Mouse (Mus musculus) testis, postnatal 14 days (tissue): ENCODE data around the gene 2410004B18Rik.
"Not testable (repeated sequence)": the region's sequence is repeated elsewhere in the genome, so short reads cannot be mapped to it uniquely, and the experiment has no call there.

Experiments
- DNase-seq: peaks from one replicate; pipeline ENCODE4 v3.0.0; 2021; ENCODE audit warnings: low spot score

2410004B18Rik gene

DNA sequence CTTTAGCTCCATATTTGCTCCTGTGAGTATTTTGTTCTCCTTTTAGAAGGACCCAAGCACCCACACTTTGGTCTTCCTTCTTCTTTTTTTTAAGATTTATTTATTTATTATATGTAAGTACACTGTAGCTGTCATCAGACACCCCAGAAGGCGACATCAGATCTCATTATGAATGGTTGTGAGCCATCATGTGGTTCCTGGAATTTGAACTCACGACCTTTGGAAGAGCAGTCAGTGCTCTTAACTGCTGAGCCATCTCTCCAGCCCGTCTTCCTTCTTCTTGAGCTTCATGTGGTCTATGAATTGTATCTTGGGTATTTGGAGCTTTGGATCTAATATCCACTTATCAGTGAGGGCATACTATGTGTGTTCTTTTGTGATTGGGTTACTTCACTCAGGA is 27.8 kb downstream of the 2410004B18Rik start:
- not testable (repeated sequence) for DNase-seq

DNA sequence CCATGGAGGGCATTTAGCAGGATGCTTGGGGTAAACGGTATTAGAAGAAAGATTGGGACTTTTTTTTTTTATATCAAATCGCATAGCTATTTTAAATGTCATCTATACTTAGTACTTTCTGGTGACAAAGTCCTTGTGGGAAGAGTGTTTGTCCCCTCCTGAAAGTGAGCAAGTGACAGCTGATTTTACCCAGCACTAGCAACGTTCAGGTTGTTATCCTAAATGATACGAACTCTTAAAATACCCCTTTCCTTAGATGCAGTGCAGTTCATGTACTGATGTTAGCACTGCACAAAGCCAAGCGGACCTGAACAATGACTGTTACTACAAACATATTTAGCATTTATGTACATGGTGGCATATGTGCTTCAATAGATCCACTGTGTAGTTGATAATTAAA is 29.0 kb downstream of the 2410004B18Rik start:
- no peak for DNase-seq

DNA sequence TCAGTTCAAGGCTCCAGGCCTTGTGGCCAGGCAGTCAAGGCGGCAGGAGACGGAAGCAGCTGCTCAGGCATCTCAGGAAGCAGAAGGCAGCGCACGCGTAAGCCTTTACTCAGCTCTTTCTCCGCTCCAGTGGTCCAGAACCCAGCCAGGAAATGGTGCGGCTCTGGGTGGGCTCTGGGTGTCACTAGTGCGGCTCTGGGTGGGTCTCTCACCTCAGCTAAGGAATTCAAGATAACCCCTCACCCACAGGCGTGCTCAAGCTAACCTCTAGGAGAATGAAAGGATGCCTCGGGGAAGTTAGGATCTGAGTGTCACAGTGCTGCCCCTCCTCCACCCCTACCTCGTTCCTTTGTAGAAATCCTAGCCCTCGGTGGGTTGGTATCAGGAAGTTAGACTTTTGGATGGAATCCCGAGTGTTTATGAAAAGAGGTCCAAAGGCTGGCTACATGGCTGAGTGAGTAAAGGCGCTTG is 31.3 kb downstream of the 2410004B18Rik start:
- no peak for DNase-seq

DNA sequence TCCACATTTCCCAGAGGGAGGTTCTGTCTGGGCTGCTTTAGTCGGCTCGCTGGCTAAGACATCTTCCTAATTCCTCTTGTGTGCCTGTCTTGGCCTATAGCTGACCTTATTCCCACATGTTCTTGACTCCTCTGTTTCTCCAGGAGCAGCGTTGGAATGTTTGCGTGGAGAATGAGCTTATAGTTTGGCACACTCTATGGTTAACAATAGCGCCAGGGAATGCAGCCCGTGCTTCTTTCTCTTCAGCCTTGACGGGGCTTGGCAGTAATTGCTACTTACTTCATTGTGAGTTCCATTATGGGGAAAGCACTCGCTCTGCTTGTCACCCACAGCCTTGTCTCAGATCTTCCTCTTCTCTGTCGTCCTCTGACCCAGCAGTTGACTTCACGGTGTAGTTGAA is 33.7 kb downstream of the 2410004B18Rik start:
- DNase-seq: no peak

DNA sequence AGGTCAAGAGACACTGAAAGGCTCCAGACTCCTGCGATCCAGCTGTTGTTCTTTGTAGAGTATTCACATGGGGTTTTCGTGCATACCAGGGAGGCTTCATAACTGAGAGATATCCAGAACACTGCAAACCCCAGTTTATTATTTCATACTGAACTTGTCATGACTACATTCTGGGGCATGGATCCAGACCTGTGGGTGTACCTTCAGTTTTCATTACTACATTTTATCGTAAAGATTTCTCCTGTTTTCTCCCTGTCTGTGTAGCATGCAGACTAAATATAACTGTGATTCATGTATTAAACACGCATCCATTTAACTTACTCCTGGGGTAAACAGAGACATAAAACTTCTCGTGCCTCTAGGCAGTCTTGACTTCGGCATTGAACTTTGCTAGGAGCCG is 37.2 kb downstream of the 2410004B18Rik start:
- no peak for DNase-seq

DNA sequence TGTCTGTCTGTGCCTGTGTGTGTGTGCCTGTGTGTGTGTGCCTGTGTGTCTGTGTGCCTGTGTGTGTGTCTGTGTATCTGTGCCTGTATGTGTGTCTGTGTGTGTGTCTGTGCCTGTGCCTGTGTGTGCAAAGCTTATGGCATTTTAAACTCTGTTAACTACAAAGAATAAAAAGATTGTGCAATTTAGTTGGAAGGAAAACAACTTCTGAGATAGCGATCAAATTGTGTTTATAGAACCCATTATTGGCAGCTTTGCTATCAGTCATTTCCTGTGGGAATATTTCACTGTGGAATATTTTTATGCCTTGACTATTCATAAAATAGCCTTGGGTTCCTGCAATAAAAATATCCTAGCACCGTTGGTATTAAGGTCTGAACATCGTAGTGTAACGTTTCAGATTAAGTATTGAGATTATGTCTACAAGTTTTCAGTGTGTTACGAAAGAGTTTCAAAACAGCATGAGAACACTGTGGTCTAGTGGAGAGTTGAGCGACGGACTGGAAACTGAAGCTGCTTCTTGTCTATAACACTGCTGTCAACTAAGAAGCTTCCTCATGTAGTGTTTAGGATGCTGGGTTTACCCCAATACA is 47.6 kb downstream of the 2410004B18Rik start:
- DNase-seq: no peak

DNA sequence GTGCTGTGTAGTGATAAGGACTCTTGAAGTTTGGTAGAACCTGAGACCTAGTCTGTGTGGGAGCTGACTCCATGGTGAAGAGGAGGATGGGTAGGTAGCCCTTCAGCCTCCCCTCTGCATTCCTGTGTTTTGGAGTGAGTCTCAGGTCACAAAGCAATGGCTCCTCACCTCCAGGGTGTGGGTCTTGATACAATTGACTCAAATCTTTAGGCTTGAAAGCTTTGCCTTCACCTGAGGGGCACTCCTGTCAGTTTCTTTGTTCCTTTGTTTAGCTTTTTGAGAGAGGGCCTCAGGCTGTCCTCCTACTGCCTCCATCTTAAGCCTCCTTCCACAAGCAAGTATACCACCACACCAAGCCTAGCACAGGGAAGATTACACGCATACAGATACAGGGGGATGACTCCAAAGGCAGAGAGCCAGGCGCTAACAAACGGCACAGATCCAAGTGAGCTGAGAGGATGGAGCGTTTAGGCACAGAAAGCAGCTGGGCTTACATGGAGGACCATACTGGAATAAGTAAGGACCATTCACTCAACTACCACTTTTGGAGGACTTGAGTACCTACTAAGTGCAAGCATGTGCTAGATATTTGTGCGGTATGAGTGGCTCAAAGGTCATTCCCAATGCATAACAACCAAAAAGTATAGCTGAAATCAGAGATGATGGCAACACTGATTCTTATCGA is 48.6 kb downstream of the 2410004B18Rik start:
- DNase-seq: no peak

DNA sequence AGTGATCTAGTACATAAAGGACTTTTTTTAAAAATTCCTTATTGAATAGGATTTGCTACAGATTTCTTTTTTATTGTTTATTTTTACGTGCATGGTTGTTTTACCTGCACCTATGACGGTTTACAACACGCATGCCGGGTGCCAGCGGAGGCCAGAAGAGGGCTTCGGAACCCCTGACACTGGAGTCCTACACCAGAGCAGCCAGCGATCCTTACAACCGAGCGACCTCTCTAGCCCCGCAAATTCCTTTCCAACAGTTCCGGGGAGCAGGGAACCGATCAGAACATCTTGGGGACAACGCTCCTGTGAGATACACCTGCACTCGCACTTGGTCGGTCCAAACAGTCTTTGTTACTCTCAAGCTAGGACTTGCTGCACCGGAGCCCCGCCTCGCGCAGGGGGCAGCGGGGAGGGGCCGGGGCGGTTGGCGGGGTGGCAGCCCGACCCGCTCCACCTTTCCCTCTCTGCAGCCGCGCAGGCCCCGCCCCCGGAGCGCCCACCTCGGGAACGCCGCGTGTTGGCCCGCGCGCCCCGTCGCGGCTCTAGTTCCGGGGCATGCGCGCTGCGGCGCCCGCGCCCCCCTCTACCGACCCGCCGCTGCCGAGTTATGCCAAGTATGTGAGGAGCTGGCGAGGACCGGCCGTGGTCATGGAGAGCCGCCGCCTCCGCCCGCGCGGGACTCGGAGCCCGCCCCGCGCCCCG is 49.6 kb downstream of the 2410004B18Rik start, which contains the start of gene Syde2:
Gene Syde2 (plus strand): TSS at position 603 of the 702 bp plus-strand sequence.
- peak; percentile 86 for DNase-seq

DNA sequence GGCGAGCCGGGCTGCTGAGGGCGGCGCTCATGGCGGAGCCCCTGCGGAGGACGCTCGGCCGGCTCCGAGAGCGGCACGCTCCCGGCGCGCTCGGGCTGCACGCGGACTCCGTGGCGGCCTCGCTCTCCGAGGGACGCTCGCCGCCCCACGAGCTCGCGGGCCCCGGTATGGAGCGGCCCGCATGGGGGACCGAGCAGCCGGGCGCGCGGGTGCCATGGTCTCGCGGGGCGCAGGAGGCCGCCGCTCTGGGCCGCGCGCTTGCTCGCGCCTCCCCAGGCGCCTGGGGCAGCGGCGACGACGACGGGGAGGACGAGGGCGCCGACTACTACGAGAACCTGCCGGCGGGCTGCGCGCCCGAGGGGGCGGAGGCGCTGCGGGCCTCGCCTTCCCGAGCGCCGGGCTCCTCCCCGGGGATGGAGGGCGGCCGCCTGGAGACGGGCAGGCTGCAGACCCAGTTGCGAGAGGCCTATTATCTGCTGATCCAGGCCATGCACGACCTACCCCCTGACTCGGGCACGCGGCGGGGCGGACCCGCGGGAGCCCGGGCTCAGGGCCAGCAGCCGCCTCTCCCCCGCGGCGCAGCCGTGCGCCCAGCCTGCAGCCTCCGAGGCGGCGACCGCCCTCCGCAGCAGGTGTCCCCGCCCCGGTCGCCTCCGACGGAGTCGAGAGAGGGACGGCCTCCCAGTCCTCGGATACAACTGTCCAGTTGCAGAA is 50.3 kb downstream of the 2410004B18Rik start:
- peak; percentile 77 for DNase-seq

DNA sequence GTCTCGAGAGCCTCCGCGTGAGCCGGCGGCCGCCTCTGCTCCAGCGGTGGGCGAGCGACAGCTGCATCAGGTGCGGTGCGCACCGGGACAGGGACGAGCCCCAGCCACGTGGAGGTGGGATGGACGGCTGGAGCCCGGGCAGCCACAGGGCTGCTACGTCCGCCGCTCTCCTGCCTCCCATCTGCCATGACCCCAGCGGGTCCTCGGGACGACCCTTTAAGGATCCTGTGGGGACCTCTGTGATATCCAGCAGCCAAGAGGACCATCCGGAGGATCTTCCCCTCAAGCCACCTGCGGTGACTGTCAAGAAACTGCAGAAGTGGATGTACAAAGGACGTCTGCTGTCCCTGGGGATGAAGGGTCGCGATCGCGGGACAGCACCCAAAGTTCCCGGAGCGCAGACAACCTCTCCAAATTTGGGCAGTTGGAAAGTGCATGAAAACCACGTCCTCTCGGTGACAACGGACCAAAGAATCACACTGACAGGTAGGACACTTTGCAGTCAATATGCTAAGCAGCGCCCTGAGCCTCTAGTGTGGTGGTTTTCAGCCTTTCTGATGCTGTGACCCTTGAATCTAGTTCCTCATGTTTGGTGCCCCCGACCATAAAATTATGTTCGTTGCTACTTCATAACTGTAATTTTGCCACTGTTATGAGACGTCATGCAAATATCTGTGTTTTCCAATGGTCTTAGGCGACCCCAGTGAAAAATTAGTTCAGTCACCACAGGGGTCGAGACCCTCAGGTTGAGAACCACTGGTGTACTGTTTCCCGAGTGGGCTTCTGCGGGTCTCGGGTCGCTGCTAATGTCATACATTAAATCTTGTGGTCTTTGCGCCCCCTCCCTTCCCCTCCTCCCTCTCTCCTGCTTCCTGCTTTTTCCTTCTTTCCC is 51.1 kb downstream of the 2410004B18Rik start:
- DNase-seq: no peak

DNA sequence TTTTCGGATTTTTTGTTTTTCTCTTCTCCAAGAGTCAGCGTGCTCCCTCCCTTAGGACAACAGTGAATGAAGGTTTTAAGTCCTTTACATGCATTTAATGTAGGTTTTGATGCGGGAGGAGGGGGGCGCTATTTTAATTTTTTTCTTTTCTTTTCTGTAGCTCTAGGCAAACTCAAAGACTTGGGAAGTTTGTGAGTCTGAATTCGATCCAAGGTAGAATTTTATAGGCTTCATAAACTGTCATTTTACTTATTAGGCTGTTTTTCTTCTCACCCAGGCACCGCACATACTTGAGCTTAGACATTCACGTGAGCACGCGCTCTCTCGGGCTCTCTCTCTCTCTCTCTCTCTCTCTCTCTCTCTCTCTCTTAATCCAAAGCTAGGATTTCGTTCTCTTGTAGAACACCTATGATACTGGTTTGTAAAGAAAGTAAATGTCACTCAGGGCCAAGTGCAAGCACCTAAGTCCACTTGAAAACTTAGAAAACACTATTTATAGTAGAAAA is 51.8 kb downstream of the 2410004B18Rik start:
- no peak for DNase-seq

DNA sequence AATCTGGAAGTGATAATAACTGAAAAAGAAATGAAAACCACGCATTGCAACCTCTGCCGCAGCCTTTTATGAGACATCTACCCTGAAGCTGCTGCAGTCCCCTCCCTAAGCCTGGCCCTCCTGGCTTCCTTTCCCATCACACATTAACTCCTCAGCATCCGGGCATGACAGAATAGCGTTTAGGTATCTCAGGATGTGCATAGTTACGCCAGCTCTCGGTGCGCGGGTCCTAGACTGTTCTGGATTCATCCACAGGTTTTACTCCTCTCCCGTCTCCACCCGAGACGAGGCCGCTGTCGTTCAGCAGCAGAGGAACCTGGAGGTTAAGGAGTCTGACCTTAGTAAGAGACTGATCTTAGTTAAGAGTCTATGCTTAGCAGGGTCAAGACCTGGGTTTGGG is 53.3 kb downstream of the 2410004B18Rik start:
- no peak for DNase-seq

DNA sequence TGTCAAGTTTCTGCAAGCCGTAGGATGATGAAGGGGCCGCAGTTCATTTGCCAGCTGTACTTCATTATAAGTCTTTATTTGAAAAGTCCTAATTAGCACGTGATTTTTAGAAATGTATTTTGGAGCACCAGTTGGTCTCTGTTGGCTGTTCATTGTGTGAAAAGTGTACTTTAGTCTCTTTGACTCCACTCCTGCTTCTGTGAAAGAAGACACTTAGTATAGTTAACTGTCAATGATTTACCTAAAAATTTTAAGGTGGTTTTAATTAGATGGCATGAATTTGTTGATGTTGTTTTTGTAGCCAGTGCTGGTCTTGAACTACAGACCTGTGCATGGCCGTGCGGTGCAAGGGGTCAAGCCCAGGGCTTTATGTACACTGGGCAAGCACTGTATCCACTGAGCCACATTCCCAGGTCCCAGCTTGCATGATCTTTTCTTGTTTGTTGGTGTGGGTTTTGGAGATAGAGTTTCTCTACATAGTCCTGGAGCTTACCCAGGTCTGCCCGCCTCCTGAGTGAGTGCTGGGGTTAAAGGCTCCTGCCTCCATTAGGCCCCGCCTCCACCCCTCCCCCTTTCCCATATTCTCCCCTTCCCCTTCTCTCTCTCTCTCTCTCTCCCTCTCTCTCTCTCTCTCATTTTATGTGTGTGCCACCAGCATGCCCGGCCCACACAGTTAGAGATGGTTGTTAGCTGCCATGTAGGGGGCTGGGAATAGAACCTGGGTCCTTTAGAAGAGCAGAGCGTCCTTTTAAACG is 54.3 kb downstream of the 2410004B18Rik start:
- DNase-seq: no peak

DNA sequence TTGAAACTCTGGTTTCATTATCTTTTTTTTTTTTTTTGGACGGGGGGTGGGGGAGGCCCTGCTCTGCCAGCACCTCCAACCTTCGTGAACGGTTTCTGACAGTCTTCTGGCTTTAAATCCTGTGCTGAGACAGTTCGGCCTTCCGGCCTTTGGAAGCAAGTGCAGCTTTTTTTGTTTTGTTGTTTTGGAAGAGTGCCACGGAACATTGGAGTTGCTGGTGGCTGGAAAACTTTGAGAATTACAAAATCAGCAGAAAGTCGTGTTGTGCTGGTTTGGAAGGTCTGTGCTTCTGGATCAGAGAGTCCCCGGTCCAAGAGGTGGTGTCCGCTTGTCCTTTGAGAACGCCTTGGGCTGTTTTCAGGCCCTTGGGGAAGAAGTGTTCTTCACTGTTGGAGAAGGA is 55.0 kb downstream of the 2410004B18Rik start:
- DNase-seq: peak; percentile 57

DNA sequence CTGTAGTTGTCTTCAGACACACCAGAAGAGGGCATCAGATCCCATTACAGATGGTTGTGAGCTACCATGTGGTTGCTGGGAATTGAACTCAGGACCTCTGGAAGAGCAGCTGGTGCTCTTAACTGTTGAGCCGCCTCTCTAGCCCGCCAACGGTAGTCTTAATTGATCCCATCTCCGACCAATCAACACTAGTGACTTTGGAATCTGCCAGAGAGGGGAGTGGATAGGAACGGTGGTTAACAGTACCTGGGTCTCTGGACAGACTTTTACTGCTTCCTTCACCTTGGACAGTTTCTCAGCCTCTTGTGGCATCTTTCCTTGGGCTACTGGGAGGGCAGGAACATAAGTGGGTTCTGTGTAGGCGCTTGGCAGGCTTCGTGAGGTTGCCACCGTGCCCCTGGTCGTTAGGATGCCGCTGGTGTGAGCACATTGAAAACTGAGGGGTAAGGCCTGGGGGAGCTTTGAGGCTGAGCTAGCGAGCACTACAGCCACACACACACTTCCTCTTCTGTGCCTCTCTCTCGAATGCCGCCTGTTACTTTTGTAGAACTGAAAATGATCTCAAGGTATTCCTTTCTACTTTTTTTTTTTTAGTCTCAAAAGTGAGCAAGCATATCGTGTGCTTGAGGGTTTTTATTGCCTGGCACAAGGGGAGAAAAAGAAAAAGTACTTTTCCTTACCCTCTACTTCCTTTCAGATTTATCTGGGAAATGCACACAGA is 55.8 kb downstream of the 2410004B18Rik start:
- no peak for DNase-seq
